Mouse (Mus musculus) mammary gland, adult 2 months (tissue): ENCODE results near the gene Gpr4. TPM values are rescaled to one million over a fixed set of nuclear protein-coding genes. Genes with fewer than 3 reads are reported as not detected.

Source experiments
- polyA plus RNA-seq: library from polyadenylated mRNA; depleted of rRNA; stranded (reverse); fragments of >200 nt; gene quantifications from 2 replicates; pipeline ENCODE4 v1.2.3, GENCODE M21; 2012; ENCODE audit warnings: low replicate concordance; rRNA removed

The Gpr4 gene
- 23.4 and 23.5 TPM in 2 replicates for polyA plus RNA-seq

DNA sequence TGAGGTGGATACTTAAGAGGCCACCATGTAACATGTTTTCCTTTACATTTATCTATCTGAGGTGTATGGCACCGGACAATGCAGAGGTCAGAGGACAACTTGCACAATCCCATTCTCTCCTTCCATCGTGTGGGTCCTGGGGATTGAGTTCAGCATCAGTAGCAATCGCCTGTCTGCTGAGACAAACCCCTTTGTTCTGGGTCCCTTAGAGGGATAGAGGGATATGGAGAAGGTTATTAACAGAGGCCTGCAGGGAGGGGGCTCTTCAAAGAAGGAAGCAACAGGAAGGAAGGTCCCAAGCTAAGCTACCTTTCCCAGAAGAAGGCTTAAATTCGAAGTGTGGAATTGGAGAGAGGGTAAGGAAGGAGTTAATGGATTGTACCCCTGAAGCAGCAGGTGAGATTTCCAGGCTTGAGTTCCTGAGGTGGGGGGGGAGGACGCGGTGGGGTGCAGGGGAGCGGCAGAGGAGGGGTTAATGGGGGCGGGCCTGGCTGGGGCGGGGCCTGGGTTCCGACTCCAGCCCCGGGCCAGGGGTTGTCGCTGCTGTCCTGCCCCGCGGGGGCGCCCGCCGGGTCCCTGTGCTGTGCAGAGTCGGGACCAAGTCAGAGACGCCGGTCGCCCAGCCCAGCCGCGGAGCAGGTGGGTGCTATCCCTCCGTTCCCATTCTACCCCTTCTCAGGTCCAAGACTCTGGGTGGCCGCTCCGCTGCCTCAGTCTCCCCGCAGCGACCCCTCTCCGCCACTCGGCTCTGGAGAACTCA is at the start of gene Gpr4:
Gene Gpr4 (plus strand): TSS at position 543 of the 760 bp plus-strand sequence.

DNA sequence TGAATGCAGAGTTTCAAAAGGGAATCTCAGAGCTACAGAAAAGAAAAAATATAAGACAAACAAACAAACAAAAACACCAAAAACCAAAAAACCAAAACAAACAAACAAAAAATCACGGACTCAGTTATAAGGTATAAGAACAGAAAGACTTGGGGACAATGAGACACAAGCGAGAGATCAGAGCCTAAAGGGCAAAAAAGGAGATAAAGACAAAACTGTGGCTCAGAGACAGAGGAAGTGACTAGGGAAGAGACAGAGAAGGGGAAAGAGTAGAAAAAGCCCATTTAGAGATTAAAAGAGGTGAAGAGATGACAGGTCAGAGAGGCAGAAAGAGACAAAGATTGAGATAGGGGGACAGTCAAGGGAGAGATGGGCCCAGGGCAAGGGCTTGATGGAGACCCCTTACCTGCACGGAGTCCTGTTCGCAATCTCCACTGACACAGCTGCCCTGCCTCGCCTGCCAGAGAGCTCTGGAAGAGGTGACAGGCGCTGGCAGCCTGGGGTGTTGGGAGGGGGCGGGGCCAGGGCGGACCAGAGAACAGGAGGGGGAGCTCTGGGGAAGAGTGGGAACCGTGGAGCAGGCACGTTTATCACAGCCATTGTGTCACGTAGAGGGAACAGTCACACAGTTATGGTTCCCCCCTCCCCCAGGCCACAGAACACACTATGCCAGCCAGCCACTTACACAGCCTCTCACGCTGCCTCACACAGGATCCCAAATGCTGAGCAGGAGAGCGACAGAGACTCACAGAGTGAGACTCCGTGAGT is 46.5 kb upstream of the Gpr4 start, which contains the start of gene Gipr:
Gene Gipr (minus strand): TSS at position 472 of the 768 bp plus-strand sequence.

DNA sequence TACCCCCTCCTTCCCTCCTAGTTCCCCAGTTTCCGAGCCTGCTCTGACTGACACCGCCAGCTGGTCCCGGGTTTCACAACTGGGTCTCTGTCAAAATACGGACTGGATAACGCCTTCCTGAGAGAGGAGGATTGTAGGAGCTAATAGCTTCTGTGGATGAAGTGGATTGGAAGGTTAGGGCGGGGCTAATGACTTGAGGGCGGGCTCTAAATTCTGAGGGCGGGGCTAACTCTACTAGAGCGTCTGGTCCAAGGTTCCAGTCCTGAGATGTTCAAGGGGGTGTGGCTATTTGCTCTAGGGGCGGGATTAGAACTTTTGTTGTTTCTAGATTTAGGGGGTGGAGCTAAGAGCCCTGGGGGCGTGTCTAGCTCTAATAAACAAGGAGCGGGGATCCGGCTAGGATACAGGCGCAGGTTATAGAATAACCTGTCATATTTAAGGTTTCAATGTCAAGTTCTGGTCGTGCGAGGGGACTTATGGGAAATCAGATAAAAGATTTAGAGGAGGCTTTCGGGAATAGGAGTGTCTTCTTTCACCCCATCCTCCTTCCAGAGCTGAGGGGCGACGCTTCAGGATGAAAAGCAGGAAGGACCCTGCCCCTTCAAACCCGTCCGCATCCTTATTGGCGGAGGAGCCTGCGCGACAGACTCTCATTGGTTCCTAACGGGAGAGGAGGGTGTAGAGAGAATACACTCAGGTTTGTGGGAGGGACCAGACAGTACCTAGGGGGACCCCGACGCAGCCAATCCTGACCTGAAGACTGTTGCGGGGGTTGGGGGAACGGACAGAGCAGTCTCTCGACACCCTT is 36.4 kb upstream of the Gpr4 start, which contains the start of gene Eml2:
Gene Eml2 (plus strand): TSS at position 714 of the 808 bp plus-strand sequence.

DNA sequence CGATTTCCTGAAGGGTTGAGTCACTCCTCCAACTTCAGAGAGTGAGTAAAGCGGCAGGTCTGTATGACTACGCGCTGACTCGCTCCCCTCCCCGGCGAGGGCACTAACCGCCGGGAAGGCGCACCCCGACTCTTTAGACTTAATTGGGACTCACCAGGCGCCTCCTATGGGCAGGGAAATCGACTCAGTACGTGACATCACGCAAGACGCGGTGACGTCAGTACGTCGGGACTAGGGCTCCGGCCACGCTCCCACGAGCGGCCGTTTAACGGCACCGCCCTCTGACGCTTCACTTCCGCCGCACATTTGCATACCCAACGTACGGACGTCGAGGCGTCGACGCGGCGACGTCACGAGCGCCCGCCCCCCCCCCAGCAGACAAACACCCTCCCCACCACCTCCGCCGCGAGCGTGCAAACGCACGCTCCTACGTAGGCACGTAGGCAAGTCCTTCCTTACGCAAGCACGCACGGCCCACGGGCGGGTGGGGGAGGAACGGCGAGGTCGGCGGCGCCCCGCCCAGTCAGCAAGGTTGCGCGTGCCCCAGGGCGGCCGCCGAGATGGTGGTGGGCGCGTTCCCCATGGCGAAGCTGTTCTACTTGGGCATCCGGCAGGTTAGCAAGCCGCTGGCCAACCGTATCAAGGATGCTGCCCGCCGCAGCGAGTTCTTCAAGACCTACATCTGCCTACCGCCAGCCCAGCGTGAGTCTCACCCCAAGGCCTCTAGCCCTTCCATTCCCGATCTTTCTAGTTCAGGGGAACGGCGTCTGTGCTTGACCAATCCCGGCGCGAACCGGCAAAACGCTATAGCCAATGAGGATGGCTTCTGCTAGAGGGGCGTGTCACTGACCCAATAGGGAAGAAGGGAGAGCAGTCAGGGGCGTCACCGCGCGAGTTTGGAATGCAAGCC is 15.8 kb downstream of the Gpr4 start, which contains the start of gene Opa3:
Gene Opa3 (plus strand): TSS at position 452 of the 910 bp plus-strand sequence.

DNA sequence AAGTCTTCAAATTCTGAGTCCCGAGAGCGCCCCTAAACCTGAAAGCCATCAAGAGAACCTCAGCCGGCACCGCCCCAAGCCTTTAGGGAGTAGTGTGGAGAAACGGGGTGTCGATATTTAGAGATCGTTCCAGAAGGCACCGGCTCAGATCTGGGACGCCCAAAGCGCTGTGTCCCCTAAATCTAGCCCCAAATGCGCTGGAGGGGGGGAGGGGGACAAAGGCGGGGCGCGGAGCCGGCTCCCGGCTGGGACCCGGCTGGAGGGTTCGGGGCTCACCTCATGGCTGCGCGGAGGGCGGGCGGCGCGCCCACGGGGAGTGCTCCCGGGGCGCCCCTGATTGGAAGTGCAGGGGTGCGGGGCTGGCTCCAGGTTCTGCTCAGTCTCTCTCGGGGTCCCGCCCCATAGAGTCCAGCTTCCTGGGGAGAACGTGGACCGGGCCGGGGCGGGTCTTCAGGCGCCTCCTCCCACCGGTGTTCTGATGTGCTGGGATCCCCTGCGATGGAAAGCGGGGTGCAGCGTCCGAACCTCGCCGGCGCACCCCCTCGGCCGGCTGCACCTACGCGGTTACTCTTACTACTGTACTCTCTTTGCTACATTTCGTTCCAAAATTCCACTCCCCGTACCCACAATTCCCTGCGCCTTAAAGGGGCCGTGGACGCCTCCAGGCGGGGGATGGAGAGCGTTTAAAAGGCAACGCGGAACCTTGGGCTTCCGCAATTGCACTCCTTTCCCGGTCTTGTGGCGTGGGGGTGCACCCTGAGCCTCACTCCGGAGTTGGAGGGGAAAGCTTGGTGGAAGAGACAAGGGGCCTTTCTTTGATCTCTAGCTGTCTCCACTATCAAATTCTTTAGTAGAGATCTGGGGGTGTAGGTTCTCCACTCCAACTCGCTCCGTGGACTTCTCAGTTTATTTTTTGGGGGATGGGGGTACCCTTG is 59.2 kb downstream of the Gpr4 start, which contains the start of gene Vasp:
Gene Vasp (minus strand): TSS at position 580 of the 935 bp plus-strand sequence.

Other genes starting within 250 kb of the Gpr4 start
- gene Nanos2, start 225.1 kb upstream of the Gpr4 start, polyA plus RNA-seq = 0.11 TPM in 1 of 2 replicates, not detected in the other
- 8.8 and 14.6 TPM in 2 replicates for gene Mypop, start 221.3 kb upstream of the Gpr4 start, polyA plus RNA-seq
- 23.1 and 50.9 TPM in 2 replicates for gene Irf2bp1, start 208.5 kb upstream of the Gpr4 start, polyA plus RNA-seq
- 0.13 and 0.27 TPM in 2 replicates for gene Foxa3, start 189.0 kb upstream of the Gpr4 start, polyA plus RNA-seq
- gene Sympk, start 188.2 kb upstream of the Gpr4 start, polyA plus RNA-seq = 71.7 and 98.5 TPM in 2 replicates
- not detected in 2 replicates for gene Rsph6a, start 157.8 kb upstream of the Gpr4 start, polyA plus RNA-seq
- 64.7 and 84.3 TPM in 2 replicates for gene Dmwd, start 136.3 kb upstream of the Gpr4 start, polyA plus RNA-seq
- gene Dmpk, start 128.7 kb upstream of the Gpr4 start, polyA plus RNA-seq = 287 and 339 TPM in 2 replicates
- 42.9 and 52.4 TPM in 2 replicates for gene Six5, start 117.9 kb upstream of the Gpr4 start, polyA plus RNA-seq
- not detected in 2 replicates for gene Gm4969, start 94.2 kb upstream of the Gpr4 start, polyA plus RNA-seq
- gene Fbxo46, start 92.7 kb upstream of the Gpr4 start, polyA plus RNA-seq = 9.6 and 18.2 TPM in 2 replicates
- 17.8 and 20.1 TPM in 2 replicates for gene Qpctl, start 63.2 kb upstream of the Gpr4 start, polyA plus RNA-seq
- 11.0 and 13.8 TPM in 2 replicates for gene Snrpd2, start 62.8 kb upstream of the Gpr4 start, polyA plus RNA-seq
- gene Gipr, start 46.4 kb upstream of the Gpr4 start, polyA plus RNA-seq = 3.8 and 4.0 TPM in 2 replicates
- gene Eml2, start 36.1 kb upstream of the Gpr4 start, polyA plus RNA-seq = 40.4 and 52.1 TPM in 2 replicates
- 33.0 and 51.8 TPM in 2 replicates for gene Opa3, start 15.8 kb downstream of the Gpr4 start, polyA plus RNA-seq
- gene Vasp, start 59.3 kb downstream of the Gpr4 start, polyA plus RNA-seq = 142 and 310 TPM in 2 replicates
- 0.14 and 0.86 TPM in 2 replicates for gene Ppm1n, start 67.5 kb downstream of the Gpr4 start, polyA plus RNA-seq
- gene Rtn2, start 70.1 kb downstream of the Gpr4 start, polyA plus RNA-seq = 32.4 and 736 TPM in 2 replicates
- gene Fosb, start 97.5 kb downstream of the Gpr4 start, polyA plus RNA-seq = 1.2 and 2.0 TPM in 2 replicates
- 46.3 and 50.7 TPM in 2 replicates for gene Ercc1, start 132.2 kb downstream of the Gpr4 start, polyA plus RNA-seq
- 5.5 and 10.6 TPM in 2 replicates for gene Cd3eap, start 146.9 kb downstream of the Gpr4 start, polyA plus RNA-seq
- 16.4 and 27.3 TPM in 2 replicates for gene Ppp1r13l, start 147.2 kb downstream of the Gpr4 start, polyA plus RNA-seq
- gene Ercc2, start 169.5 kb downstream of the Gpr4 start, polyA plus RNA-seq = 60.3 and 79.1 TPM in 2 replicates
- 19.3 and 27.9 TPM in 2 replicates for gene Klc3, start 191.6 kb downstream of the Gpr4 start, polyA plus RNA-seq
- gene Ckm, start 192.2 kb downstream of the Gpr4 start, polyA plus RNA-seq = 3.1 and 13,480 TPM in 2 replicates
- 12.6 and 42.6 TPM in 2 replicates for gene Mark4, start 246.3 kb downstream of the Gpr4 start, polyA plus RNA-seq